Mouse (Mus musculus) hindbrain, embryonic 12.5 days (tissue): ENCODE measurements around the gene Ppil3. TPM values are rescaled to one million over a fixed set of nuclear protein-coding genes. Genes with fewer than 3 reads are reported as not detected.

Experiments
- ATAC-seq: fragments of 200-750 bp; cut with Nextera tagmentation; 2 replicates; pipeline ENCODE4 v1.8.0; 2017; ENCODE audit warnings: moderate TSS enrichment; ENCODE audit not compliant: low FRiP score
- H3K27ac ChIP-seq: fragments of 300-500 bp; sonication (generic); 2 replicates; pipeline ENCODE4 v1.5.1; 2016; ENCODE audit warnings: mild to moderate bottlenecking
- H3K27me3 ChIP-seq: fragments of 300-500 bp; sonication (generic); 2 replicates; pipeline ENCODE4 v1.6.1; 2016; ENCODE audit warnings: mild to moderate bottlenecking
- H3K36me3 ChIP-seq: fragments of 300-500 bp; sonication (generic); 2 replicates; pipeline ENCODE4 v1.6.1; 2016; ENCODE audit warnings: mild to moderate bottlenecking
- H3K4me1 ChIP-seq: fragments of 300-500 bp; sonication (generic); 2 replicates; pipeline ENCODE4 v1.6.1; 2016
- H3K4me2 ChIP-seq: fragments of 300-500 bp; sonication (generic); replicated peaks from 2 replicates; pipeline ENCODE4 v1.6.1; 2016; ENCODE audit warnings: mild to moderate bottlenecking
- H3K4me3 ChIP-seq: fragments of 300-500 bp; sonication (generic); 2 replicates; pipeline ENCODE4 v1.5.1; 2016; ENCODE audit warnings: mild to moderate bottlenecking
- H3K9ac ChIP-seq: fragments of 300-500 bp; sonication (generic); 2 replicates; pipeline ENCODE4 v1.6.1; 2016; ENCODE audit warnings: mild to moderate bottlenecking, moderate library complexity
- H3K9me3 ChIP-seq: fragments of 300-500 bp; sonication (generic); replicated peaks from 2 replicates; pipeline ENCODE4 v1.6.1; 2016; ENCODE audit warnings: mild to moderate bottlenecking
- WGBS: fragments of 180-500 bp; shearing (Covaris S2); methylation state at CpG from one replicate; pipeline ENCODE4 v1.1.7; 2016; 5-methylcytosine and 5-hydroxymethylcytosine counted together
- polyA plus RNA-seq: library from polyadenylated mRNA; unstranded; fragments of >200 nt; fragmentation: Nextera tagmentation; extraction: Ambion mirVana; gene quantifications from 2 replicates; pipeline ENCODE4 v1.2.1, GENCODE M21; 2016

Gene Ppil3
- polyA plus RNA-seq, 1 experiment from 2014 or later = 48.2 TPM

GRCm38 (mm10) chr1:58407321-58407720 is 38.0 kb downstream of the Ppil3 start:
- ATAC-seq = no peak
- peaks cover 60% of the 10 kb centered on the region for H3K36me3 ChIP-seq

GRCm38 (mm10) chr1:58403745-58404144 is 41.5 kb downstream of the Ppil3 start:
- WGBS = 97% methylated on average over 5 of the region's 5 CpGs

More at GRCm38 (mm10) chr1:58407321-58407720, 38.0 kb downstream of the Ppil3 start:
- H3K4me2 ChIP-seq = no peak overlapping the region
- H3K9me3 ChIP-seq = no peaks in the 10 kb centered on the region
- H3K27ac ChIP-seq = no peak overlapping the region
- no peaks in the 10 kb centered on the region for H3K27me3 ChIP-seq
- no peak overlapping the region for H3K4me3 ChIP-seq
- 97% methylated on average over 7 of the region's 7 CpGs for WGBS
- no peaks in the 10 kb centered on the region for H3K4me1 ChIP-seq
- H3K9ac ChIP-seq = no peak overlapping the region

DNA sequence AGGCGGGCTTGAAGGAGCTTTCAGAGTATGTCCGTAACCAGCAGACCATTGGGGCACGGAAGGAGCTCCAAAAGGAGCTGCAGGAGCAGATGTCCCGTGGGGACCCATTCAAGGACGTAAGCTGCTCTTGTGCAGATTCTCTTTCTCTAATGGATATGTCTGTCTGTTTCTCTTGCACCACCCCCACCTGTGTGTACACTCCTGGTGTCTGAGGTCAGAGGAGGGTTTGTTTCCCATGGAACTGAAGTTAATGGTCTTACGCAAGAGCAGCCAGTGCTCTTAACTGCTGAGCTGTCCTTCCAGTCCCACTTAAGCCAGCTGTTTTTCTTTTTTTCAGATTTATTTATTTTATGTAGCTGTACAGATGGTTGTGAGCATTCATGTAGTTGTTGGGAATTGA is 43.9 kb downstream of the Ppil3 start:
- ATAC-seq = no peak
- Histone ChIP-seq H3K4me2 (no peak overlapping the region), H3K27me3 (no peaks in the 10 kb centered on the region), H3K9ac (no peak overlapping the region), H3K9me3 (no peaks in the 10 kb centered on the region), H3K27ac (no peak overlapping the region), H3K36me3 (peaks cover 88% of the 10 kb centered on the region), H3K4me1 (no peaks in the 10 kb centered on the region), H3K4me3 (no peak overlapping the region)
- 91% methylated on average over 6 of the region's 6 CpGs for WGBS

More at GRCm38 (mm10) chr1:58403745-58404144, 41.5 kb downstream of the Ppil3 start:
- Histone ChIP-seq H3K4me1 (no peaks in the 10 kb centered on the region), H3K36me3 (peaks cover 69% of the 10 kb centered on the region), H3K9me3 (no peaks in the 10 kb centered on the region), H3K4me2 (no peak overlapping the region), H3K4me3 (no peak overlapping the region), H3K9ac (no peak overlapping the region), H3K27me3 (no peaks in the 10 kb centered on the region), H3K27ac (no peak overlapping the region)
- ATAC-seq = no peak

DNA sequence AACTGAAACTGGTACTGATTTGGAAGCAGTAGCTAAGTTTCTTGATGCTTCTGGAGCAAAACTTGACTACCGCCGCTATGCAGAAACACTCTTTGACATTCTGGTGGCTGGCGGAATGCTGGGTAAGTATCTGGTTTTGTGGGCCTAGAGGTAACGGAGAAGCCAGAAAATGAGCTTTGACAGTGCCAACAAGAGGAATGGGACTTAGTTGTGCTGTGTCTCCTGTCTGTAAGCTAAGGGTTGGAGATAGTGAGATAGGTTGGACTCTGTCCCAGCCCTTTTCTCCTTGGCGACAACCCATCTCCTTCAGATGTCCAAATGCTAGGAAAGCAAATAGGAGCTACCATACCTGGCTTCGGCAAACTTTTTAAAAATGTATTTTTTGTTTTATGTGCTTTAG is 47.6 kb downstream of the Ppil3 start:
- H3K27me3 ChIP-seq = no peaks in the 10 kb centered on the region
- H3K9ac ChIP-seq = no peak overlapping the region
- H3K4me3 ChIP-seq = no peak overlapping the region
- 96% methylated on average over 6 of the region's 6 CpGs for WGBS
- no peak for ATAC-seq
- peaks cover 75% of the 10 kb centered on the region for H3K36me3 ChIP-seq
- no peaks in the 10 kb centered on the region for H3K9me3 ChIP-seq
- H3K27ac ChIP-seq = no peak overlapping the region
- H3K4me1 ChIP-seq = peaks cover 10% of the 10 kb centered on the region
- no peak overlapping the region for H3K4me2 ChIP-seq

DNA sequence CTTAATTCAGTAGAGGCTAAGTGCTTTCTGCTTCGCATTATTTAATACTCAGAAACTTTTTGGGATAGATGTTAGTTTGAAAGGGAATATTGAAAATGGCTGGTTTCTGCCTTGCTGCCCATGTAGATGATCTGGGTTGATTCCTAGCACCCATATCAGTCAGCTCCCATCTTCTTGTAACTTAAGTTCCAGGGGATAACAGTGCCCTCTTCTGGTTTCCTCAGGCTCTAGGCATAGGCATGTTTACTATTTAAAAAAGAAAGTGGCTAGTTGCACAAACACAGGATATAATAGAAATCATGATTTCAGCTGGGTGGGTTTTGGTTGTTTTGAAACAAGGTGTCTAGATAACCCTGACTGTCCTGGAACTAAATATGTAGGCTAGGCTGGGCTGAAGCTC is 49.1 kb downstream of the Ppil3 start:
- Histone ChIP-seq H3K36me3 (peaks cover 61% of the 10 kb centered on the region), H3K4me1 (peaks cover 18% of the 10 kb centered on the region), H3K4me3 (no peak overlapping the region), H3K4me2 (no peak overlapping the region), H3K27ac (no peak overlapping the region), H3K27me3 (no peaks in the 10 kb centered on the region), H3K9ac (no peak overlapping the region), H3K9me3 (no peaks in the 10 kb centered on the region)
- 97% methylated on average over 1 of the region's 1 CpGs for WGBS
- no peak for ATAC-seq

DNA sequence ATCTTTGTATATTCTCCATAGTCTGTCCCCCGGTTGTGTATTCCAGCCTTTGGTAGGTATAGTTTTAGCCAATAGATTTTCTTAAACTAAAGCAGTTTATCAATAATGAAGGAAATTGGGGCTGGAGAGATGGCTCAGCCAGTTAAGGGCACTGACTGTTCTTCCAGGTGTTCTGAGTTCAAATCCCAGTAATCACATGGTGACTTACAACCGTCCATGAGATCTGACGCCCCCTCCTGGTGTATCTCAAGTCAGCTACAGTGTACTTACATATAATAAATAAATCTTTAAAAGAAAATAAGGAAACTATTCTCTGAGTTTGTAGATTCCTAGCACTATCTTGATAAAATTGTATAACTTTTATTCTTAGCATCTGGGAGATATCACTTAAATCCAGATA is 49.9 kb downstream of the Ppil3 start:
- no peak overlapping the region for H3K27ac ChIP-seq
- WGBS = 92% methylated on average over 3 of the region's 3 CpGs
- no peak overlapping the region for H3K4me2 ChIP-seq
- peaks cover 53% of the 10 kb centered on the region for H3K36me3 ChIP-seq
- no peaks in the 10 kb centered on the region for H3K27me3 ChIP-seq
- no peak overlapping the region for H3K4me3 ChIP-seq
- no peak for ATAC-seq
- peaks cover 20% of the 10 kb centered on the region for H3K4me1 ChIP-seq
- H3K9me3 ChIP-seq = no peaks in the 10 kb centered on the region
- no peak overlapping the region for H3K9ac ChIP-seq

GRCm38 (mm10) chr1:58393284-58394195 is 51.7 kb downstream of the Ppil3 start:
- H3K27me3 ChIP-seq = no peaks in the 10 kb centered on the region
- peak overlapping the region; percentile 97 for H3K27ac ChIP-seq
- H3K9me3 ChIP-seq = no peaks in the 10 kb centered on the region
- H3K4me3 ChIP-seq = peak overlapping the region; percentile 100
- H3K36me3 ChIP-seq = peaks cover 36% of the 10 kb centered on the region
- ATAC-seq = peak; percentile 73
- WGBS = 2% methylated on average over 53 of the region's 90 CpGs
- H3K4me1 ChIP-seq = peaks cover 20% of the 10 kb centered on the region
- H3K4me2 ChIP-seq = peak overlapping the region; percentile 87
- peak overlapping the region; percentile 99 for H3K9ac ChIP-seq

DNA sequence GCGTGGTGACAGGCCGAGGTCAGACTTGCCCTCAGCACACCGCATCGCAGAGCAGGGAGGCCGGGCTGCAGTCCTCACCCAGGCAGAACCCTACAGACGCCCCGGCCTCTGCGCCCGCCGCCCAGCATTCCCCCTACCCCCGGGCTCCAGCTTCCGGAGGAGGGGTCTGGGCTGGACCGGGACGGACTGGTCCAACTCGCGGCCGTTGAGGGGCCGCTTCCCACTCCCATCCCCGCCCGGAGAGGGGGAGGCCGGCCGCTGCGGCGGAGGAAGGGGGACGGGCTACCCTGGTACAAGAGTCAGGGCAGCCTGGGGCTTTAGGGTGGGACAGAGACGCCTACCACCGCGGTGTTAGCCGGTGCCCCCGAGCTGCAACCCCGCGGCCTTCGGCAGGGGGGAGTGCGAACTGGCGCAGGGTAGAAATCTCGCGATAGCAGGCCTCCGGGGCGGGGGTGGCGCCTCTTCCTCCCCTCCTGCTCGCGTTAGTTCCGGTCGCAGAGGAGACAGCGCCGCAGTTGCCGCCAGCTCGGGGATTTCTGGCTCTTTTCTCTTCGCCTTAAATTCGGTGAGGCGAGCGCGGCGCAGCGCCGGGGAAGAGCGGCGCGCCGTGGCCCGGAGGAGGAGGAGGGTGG is 52.5 kb downstream of the Ppil3 start, which contains the start of gene Bzw1:
Gene Bzw1, plus strand, starts transcription at position 247 of the 632 bp plus-strand sequence.
- ATAC-seq = peak; percentile 98
- Histone ChIP-seq H3K36me3 (peaks cover 28% of the 10 kb centered on the region), H3K27ac (peak within 1 kb of the TSS; percentile 97), H3K4me2 (peak within 1 kb of the TSS; percentile 87), H3K9ac (peak within 1 kb of the TSS; percentile 99), H3K4me1 (peaks cover 20% of the 10 kb centered on the region), H3K4me3 (peak within 1 kb of the TSS; percentile 100), H3K9me3 (no peaks in the 10 kb centered on the region), H3K27me3 (no peaks in the 10 kb centered on the region)
- whole genome bisulfite sequencing = 0% methylated on average over 47 of the region's 61 CpGs

- peak overlapping the region; percentile 99 for H3K9ac ChIP-seq
- H3K4me3 ChIP-seq = peak overlapping the region; percentile 100
- H3K4me1 ChIP-seq = peaks cover 20% of the 10 kb centered on the region
- 0% methylated on average over 16 of the region's 16 CpGs for WGBS
- peak overlapping the region; percentile 97 for H3K27ac ChIP-seq
- no peaks in the 10 kb centered on the region for H3K27me3 ChIP-seq
- ATAC-seq = 0 out of 2 replicates have a peak, but pooled peaks have one; percentile 4
- H3K4me2 ChIP-seq = peak overlapping the region; percentile 87
- peaks cover 23% of the 10 kb centered on the region for H3K36me3 ChIP-seq
- no peaks in the 10 kb centered on the region for H3K9me3 ChIP-seq
Measured at GRCm38 (mm10) chr1:58392268-58392651, 53.0 kb downstream of the Ppil3 start.

- peak overlapping the region; percentile 100 for H3K4me3 ChIP-seq
- H3K9ac ChIP-seq = peak overlapping the region; percentile 99
- H3K36me3 ChIP-seq = peaks cover 19% of the 10 kb centered on the region
- ATAC-seq = no peak
- H3K4me1 ChIP-seq = peaks cover 20% of the 10 kb centered on the region
- peak overlapping the region; percentile 87 for H3K4me2 ChIP-seq
- no peaks in the 10 kb centered on the region for H3K27me3 ChIP-seq
- no peaks in the 10 kb centered on the region for H3K9me3 ChIP-seq
- peak overlapping the region; percentile 97 for H3K27ac ChIP-seq
- 46% methylated on average over 19 of the region's 19 CpGs for WGBS
Measured at GRCm38 (mm10) chr1:58391421-58392267, 53.6 kb downstream of the Ppil3 start.

- no peaks in the 10 kb centered on the region for H3K9me3 ChIP-seq
- H3K27ac ChIP-seq = no peak overlapping the region
- H3K9ac ChIP-seq = no peak overlapping the region
- no peaks in the 10 kb centered on the region for H3K36me3 ChIP-seq
- no peak overlapping the region for H3K4me3 ChIP-seq
- WGBS = 79% methylated on average over 5 of the region's 5 CpGs
- no peak overlapping the region for H3K4me2 ChIP-seq
- no peaks in the 10 kb centered on the region for H3K4me1 ChIP-seq
- H3K27me3 ChIP-seq = no peaks in the 10 kb centered on the region
- no peak for ATAC-seq
Measured at GRCm38 (mm10) chr1:58382586-58383281, 62.6 kb downstream of the Ppil3 start.
